Mouse (Mus musculus): ENCODE data around the gene Fbxo44. TPM values are rescaled to one million over a fixed set of nuclear protein-coding genes. Genes with fewer than 3 reads are reported as not detected.

Gene Fbxo44
- total RNA-seq, 4 experiments from 2014 or later = 142 to 153 (median 149) TPM

DNA sequence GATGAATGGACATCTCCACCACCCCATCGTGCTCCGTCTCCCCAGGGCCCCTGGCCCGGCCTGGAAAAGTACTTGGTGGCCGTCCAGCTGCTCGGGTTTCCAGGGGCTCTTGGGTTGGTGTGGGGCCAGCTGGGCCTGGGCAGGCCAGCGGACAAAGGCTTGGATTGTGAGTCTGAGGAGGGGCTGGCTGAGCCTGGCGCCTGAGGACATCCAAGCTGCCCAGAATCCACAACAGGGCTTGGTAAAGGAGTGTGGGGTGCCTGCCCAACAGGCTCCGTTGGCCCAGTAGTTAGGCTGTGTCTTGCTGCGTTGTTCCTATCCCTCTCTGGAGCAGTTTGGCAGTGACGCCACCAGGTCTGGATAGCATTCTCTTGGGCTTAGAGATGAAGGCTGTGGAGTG is 6.1 kb upstream of the Fbxo44 start:
- DNase-seq (ENCODE audit: low spot score in 2 of 2) = peak; percentile 64 to 90

DNA sequence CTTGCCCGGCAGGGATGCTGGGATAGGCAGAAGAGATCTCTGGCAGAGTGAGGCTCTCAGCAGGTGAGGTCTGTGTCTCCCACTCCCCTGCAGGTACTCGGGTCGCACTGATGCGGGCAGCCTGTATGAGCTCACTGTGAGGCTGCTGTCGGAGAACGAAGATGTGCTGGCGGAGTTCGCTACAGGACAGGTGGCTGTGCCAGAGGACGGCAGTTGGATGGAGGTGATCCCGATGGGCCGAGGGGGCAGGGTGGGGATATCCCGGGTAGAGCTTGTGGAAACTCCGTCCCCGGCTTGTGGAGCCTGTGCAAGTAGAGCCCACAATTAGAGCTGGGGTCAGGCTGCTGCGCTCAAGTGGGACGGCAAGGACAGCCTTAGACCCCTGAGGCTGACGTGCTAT is 5.3 kb upstream of the Fbxo44 start:
- no peak for DNase-seq (ENCODE audit: low spot score in 2 of 2)

DNA sequence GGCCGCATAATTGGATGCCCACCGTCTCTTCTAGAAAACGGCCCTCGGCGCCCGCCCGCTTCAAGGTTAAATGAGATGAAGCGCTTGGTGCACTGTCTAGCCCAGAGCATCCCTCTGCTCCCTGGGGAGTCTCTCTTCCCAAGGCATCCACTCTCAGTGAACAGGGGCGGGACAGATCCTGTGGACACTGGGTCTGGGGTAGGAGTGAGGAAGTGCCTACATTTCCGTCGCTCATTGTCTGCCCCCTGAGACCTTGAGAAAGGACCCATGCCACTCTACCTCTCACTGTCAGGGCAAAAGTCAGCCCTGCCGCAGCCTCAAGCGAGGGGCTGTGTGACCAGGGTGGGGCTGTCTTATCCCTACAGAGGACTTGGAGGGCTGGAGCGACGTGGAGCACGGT is 4.2 kb upstream of the Fbxo44 start:
- DNase-seq (ENCODE audit: low spot score in 2 of 2) = no peak

DNA sequence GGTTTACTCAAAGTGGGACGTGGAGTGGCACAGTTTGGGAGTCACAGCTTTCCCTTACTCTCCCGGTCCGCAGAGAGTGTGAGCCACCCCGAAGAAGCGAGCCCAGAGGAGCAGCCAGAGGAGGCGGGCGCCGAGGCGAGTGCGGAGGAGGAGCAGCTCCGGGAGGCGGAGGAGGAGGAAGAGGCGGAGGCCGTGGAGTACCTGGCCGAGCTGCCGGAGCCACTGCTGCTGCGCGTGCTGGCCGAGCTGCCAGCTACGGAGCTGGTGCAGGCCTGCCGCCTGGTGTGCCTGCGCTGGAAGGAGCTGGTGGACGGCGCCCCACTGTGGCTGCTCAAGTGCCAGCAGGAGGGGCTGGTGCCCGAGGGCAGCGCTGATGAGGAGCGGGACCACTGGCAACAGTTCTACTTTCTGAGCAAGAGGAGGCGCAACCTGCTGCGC is 3.7 kb upstream of the Fbxo44 start:
- peak; percentile 66 to 85 for DNase-seq (ENCODE audit: low spot score in 2 of 2)

DNA sequence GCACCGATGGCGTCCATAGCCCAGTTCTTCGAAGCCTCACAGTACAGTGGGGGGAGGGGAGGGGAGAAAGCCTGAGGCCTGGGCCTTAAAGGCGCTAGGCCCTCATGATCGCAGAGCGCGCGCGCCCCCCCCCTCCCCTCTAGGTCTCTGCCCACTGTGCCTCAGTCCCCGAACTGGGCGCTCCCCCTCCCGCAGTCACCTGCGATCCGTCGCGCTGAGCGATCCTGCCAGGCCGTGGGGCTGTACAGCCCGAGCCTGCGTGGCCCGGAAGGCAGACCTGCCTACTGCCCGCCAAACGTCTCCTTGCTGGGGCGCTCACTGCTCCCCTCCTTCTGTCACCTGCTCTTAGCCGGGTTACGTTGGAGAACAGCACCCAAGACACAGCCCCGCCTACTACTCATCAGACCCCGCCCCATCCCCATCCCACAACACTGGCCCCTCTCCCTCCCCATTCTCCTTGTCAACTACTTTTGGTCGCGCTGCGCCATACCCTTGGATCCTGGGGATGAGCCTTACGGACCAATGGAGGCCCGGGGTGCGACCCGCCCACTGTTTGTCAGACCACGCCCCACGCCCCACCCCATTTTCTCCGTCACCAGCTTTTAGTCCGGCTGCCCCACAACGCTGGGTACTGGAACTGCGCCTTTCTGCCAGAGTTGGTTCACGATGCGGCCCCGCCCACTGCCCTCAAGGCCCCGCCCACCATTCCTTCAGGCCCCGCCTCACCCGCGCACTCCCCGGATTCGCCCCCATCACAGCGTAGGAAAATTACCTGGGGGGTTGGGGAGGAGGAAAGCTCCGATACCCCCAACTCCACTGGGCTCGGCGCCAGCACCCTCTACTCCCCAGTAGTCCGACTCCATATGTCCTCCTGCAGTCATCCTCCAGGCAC is 492 bp downstream of the Fbxo44 start:
- DNase-seq (ENCODE audit: low spot score in 2 of 2) = peak; percentile 96 to 99

DNA sequence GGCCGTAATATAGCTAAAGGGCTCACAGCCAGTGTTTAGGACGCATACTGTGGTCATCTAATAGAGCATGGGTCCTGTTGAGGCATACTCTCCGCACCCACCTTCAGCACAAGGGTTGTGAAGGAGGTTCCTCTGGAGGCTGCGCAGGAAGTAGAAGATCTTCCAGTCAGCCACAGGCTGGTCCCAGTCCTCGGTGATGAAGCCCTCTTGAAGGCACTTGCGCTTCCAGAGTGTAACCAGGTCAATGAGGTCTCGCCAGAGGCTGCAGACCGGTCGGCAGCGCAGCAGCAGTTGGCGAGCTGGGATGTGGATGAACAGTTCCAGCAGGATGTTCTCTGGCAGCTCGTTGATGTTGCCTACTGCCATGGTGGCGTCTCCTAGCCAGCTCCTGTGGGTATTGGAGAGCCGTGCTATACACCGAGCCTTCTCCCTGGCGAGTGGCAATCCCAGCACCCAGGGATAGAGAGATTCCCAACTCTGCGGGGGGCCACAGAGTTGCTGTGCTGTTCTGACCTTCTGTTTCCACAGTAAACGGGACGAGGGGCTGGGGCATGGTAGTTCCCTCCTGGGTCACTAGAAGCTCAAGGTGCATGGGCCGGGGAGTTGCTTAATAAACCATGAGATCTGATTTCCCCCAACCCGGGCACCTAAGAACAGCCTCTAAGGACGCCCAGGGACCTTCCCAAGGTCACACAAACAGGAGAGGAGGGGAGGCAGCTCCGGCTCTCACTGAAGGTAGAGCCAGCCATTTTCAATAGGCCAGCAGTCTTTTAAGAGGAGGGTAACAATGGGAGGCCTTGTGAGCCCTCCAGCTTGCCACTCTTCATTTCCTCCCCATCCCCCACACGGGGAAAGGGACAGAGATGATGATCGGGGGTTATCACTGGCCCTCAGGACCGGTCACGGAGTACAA is 1.6 kb downstream of the Fbxo44 start:
- DNase-seq (ENCODE audit: low spot score in 2 of 2) = no peak

DNA sequence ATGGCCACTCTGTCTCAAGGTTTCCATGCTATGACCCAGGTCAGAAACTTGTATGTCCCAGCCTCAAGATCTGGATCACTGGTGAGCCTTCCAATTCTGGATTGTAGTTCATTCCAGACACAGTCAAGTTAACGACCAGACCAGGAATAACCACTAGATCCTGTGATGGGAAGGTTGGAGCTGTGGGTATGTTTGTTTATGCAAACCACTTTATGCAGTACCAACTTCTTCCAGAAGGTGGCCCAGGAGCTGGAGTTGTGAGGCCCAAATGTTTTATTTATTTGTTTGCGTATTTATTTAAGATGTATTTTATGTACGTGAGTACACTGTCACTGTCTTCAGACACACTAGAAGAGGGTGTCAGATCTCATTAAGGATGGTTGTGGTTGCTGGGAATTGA is 5.3 kb downstream of the Fbxo44 start:
- DNase-seq (ENCODE audit: low spot score in 2 of 2) = no peak

DNA sequence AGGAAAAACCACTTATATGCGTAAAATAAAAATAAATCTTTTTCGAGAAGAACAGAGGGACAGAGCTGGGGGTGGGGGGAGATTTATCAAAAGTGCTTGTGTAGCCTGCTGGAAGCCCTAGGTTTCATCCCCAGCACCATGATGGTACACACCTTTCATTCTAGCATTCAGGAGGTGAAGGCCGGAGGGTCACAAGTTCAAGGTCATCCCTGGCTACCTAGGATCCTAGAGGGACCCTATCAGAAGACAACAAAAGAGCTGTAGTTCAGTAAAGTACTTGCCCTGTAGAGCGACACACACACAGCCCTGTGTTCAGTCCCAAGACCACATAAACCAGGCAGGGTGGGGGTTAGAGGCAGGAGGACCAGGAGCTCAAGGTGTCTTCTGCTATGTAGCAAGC is 6.3 kb downstream of the Fbxo44 start:
- no peak for DNase-seq (ENCODE audit: low spot score in 2 of 2)

DNA sequence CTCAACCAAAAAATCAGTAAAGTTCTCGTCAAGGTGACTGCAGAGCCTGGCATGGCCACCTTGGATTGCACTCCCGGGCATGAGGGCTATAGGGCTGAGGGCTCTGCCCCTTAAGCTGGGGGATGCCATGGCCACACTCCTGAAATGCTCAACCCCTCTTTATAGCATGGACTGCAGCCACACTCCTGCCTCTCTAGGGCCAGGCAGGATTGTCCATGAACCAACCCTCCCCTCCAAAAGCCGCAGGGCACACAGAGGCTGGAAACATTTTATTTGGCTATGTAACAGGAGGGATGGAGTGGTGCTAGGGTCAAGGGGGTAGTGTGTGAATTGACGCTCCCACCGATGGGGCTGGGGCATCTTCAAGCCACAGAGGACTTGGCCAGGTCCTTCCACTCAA is 7.7 kb downstream of the Fbxo44 start:
- no peak for DNase-seq (ENCODE audit: low spot score in 2 of 2)

DNA sequence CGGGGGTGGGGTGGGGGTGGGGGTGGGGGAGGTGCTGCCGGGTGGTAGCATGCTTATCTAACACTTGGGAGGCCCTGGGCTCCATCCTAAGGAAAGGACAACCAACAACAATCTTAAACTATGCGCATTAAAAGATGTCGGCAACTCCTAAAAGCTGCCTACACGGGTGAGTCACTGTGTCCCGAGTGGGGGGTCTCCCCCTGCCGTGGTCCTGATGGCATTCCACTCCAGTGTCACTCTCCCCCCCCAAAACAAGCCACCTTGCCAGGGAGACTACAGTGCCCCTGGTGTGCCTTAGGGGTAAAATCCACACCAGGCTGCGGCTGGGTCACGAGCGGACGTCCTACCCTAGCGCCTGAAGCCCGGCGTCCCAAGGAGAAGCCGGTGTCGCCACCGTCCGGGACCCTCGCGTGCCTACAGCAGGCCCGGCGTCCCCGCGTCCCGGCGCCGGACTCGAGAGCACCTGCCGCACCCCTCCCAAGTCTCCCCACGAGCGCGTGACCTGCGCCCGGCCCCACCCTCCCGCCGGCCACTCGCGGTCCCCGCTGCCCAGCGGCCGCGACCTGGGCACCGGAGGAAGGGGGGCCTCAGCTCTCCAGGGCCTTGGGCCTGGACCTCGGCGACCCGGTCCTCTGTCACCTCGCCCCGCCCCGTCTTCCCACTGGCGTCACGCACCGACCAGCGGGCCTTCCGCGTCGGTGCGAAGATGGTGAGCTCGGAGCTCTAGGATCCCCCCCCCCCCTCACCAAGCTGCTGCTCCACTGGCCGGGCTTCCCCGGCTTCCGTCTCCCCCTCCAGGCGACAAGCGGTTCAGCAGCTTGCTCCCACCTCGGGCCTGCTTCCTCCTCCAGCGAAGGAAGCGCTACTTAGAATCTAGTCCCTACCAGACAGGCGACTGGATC is 8.8 kb downstream of the Fbxo44 start, which contains the start of gene Fbxo6:
TSS of gene Fbxo6 (minus strand) at position 874 of the 902 bp plus-strand sequence.
- DNase-seq (ENCODE audit: low spot score in 2 of 2) = peak; percentile 69 to 87

DNA sequence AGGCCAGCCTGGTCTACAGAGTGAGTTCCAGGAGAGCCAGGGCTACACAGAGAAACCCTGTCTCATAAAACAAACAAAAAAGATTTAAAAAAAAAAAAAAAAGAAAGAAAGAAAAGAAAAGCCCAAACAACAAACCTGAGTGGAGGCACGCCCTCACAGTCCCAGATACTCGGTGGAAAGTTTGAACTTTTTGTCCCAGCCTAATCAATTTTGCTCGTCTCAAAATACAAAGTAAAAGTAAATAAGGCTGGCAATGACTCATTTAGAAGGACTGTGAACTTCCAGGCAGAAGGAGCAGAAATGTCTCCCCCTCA is 9.4 kb downstream of the Fbxo44 start:
- no peak for DNase-seq (ENCODE audit: low spot score in 2 of 2)

DNA sequence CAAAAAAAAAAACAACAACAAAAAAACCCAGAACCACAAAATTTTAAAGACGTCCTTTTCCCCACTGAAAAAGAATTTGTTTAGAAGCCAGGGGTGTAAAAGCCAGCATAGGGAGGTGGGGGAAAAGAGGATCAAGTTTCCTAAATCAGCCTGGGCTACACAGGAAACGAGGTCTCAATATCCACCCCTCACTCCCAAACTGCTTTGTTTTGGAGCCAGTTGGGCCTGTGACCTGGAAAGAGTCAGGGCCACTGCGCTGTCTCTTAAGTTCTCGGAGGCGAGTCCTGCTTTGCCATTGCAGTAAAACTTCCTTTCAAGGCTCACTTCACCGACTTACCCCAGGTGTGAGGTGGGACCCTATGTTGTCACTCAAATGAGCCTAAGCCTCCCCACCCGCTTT is 10.0 kb downstream of the Fbxo44 start:
- no peak for DNase-seq (ENCODE audit: low spot score in 2 of 2)

DNA sequence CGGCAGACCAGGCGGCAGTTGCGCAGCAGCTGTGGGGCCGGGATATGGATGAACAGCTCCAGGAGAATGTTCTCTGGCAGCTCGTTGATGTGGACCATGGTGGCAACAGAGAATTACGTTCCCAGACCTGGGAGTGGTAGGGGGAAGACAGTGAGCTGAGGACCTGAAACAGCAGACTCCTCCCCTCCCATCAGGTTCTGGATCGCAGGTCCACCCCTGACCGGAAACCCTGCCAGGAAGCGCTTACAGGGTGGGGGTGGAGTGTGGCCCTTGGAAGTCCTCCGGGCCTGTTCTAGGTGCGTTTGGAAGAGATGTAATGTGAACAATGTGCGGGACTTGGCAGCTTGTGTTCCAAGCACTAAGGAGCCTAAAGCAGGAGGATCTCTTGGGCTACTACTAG is 10.7 kb downstream of the Fbxo44 start:
- DNase-seq (ENCODE audit: low spot score in 2 of 2) = no peak

DNA sequence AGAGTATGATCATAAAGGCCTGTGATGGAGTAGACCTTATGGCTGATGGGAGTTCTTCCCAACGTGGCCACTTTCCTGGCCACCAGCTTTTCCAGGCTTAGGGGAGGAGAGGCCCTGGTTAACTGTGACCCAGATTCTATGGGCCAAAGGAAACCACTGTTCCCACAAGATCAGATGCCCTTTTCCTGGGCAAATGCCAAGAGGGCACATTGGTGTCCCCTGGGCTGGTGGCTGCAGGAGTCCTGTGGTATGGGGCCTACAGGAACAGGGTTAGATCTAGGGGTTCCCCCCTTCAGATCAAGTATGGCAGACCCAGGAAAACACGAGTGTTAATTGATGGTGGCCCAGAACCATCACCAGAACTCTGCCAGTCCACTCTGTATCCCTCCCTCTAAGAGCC is 12.6 kb downstream of the Fbxo44 start:
- DNase-seq (ENCODE audit: low spot score in 2 of 2) = no peak

DNA sequence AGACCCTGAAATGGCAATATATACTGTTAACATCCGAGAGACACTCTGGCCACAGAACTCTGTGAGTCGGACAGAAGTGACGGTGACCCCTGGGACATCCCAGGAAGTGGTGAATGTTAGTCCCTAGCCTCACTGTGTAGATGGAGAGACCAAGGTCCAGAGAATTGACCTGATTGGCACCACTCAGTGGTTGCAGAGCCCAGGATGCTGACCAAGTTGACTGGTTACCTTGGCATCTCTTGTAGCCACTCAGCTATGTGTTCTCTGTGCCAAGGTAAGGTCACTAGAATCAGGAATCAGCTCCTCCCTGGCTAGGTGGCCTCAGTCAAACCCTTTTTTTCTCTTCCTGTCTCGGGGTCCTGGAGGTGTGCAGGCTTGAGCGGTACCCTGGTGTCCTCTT is 16.6 kb downstream of the Fbxo44 start:
- DNase-seq (ENCODE audit: low spot score in 2 of 2) = no peak

DNA sequence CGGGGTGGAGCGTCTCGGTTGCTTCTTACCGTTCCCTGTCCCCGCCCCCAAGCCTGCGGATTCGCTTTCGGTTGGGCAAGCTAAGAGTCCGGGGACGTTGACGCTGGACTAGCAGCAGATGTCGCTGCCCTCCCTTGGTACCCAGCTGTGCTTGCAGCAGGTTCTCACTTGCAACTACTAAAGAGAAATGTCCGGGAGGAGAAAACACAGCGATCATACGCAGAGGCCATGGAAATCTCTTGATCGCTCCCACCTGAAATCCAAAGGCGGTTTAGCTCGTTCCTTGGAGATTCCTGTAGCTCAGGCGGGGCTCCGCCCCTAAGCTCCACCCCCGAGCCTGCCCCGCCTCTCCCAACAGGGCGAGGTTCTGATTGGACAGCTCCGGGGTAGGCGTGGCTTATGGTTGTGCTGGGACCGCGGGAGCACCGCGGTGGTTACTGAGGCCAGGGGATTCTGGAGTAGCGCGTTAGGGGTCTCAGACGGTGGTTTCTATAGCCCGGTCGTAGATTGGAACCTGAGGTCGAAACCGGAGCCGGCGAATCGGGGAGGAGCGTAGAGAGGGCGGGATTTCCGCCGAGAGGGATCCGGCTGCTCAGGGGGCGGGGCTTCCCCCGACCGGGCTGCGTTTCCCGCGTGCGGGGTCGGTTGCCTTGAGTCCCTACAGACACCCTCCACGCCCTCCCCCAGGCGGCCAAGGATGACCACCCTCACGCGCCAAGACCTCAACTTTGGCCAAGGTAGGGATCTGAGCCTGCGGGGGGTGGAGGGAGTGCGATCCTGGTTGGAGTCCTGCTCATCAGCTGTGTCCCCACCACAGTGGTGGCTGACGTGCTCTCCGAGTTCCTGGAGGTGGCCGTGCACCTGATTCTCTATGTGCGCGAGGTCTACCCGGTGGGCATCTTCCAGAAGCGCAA is 19.9 kb downstream of the Fbxo44 start:
- DNase-seq (ENCODE audit: low spot score in 2 of 2) = peak; percentile 89 to 97

DNA sequence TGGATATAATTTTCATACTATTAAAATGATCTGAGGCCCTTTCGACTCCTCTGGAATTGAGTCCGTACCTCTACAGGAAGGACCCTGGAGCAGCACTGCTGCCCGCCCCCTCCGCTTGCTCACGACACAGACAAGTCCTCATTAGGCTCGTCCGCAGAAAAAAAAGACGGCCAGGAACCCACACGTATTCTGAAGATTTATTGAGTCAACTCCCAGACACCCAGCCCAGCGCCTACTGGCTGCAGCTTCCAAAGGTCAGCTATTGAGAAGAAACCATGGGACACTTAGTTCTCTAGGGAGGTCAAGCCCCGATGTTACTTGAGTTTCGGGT is 20.6 kb downstream of the Fbxo44 start:
- DNase-seq (ENCODE audit: low spot score in 2 of 2) = no peak

DNA sequence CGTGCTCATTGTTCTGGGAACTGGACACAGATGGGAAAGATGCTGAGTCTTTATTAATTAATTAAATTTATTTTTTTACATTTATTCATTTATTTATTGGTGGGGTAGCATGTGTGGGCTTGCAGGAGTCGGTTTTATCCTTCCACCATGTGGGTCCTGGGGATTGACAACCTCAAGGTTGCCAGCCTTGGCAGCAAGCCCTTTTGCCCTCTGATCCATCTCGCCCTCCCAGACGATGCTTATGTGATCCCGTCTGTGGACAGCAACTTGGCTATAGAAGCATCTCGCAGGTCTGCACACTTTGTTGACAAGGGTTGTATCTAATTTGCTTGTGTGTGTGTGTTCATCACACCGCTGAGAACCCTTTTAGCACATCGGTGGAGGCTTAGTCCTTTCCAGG is 22.8 kb downstream of the Fbxo44 start:
- DNase-seq (ENCODE audit: low spot score in 2 of 2) = no peak

DNA sequence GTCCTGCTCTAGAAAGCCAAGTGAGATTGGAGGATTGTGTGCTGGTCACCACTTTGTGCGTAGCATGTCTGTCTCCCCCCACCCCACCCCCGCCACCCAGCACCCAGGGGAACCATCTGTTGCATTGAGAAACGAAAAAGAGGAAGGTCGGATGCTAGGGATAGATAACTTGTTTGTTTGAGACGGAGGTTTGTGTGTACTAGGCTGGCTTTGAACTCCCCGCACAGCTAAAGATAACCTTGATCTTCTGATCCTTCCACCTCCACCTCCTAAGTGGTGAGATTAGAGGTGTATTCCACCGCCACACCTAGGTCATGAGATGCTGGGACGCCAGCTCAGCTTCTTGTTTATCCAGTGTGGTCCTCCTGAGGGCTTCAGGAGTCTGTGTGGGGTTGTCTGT is 25.3 kb downstream of the Fbxo44 start:
- DNase-seq (ENCODE audit: low spot score in 2 of 2) = no peak

DNA sequence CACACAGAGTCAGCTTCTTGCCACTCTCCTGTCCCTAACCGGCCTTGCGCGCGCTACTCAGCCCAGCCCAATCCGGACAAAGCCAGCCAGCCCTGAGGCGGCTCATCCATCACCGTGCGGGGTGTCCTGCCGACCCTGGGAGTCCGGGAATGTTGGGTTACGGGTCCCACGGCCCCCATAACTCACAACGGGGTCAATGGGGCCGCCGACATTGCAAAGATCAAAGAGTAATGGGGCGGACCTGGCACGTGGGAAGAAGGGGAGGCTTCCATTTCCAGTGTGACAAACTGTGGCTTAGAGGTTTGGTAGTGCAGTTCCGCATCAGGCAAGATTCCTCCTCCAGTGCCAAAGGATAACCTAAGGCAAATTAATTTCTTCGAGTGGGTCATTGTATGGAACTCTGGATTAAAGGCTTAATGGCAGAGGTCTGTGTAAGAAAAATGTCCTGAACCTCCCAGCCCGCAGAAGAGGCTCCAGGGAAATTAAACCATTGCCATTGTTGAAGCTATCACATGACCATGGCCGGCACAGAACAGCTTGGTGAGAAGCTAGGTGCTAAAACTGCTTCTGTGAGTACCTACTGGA is 28.7 kb downstream of the Fbxo44 start:
- no peak for DNase-seq (ENCODE audit: low spot score in 2 of 2)

Data from left cerebral cortex, adult 8-10 months (tissue).